Mouse (Mus musculus) kidney, adult 8-10 months (tissue): ENCODE data around the gene Harbi1.
"Not testable (repeated sequence)": the region's sequence is repeated elsewhere in the genome, so short reads cannot be mapped to it uniquely, and the experiment has no call there.

ENCODE experiments used
- DNase-seq, 2 experiments: peaks; one replicate each; pipeline ENCODE4 v3.0.0; 2022

The Harbi1 gene

DNA sequence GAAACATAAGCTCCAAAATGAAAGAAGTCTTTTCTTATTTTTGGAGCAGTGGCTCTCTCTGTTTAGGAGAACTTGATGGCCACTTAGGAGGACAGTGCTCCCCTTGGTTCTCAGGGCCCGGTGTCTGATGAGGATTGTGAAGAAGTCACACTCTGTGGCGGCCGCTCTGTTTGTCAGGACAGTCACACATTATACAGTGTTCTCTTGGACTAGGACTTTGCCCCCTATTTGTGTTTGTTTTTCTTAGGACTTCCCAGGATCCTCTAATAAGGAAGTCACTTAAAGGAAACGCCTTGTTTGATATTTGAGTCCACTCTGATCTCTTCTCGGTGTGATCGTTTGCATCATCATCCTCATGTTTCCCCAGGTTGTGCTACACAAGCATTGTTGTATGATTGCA, 7.6 kb downstream of the Harbi1 start:
- DNase-seq, result peak; percentile 51 to 64

DNA sequence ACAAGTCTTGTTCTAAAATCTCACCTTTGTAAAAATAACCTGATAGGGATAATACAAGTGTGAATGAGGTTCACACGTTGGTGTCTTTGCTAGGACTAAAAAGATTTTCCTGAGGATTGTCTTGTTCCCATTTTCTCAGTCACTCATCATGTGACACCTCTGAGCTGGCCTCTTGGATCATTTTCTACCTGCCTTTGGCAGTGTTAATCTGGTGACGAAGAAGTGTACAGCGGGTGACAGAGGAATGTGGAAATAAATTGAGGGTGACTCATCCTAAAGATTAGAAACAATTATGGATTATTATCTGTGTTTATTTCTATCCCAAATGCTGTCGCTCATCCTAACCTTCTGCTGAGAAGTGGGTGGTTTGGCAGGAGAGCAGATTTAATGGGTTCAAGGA, 12.7 kb downstream of the Harbi1 start:
- DNase-seq, result no peak

DNA sequence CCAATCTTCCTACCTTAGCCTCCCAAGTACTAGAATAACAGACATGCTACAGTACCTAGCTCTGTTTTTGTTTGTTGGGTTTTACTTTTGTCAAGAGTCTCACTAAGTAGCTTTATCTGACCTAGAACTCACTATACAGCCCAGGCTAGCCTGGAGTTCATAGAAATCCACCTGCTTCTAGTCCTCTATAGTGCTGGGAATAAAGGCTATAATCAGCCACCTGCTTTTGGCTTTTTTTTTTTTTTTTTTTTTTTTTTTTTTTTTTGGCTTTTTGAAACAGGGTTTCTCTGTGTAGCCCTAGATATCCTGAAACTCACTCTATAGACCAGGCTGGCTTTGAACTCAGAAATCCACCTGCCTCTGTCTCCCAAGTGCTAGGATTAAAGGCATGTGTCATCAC, 13.3 kb downstream of the Harbi1 start:
- no peak for DNase-seq

DNA sequence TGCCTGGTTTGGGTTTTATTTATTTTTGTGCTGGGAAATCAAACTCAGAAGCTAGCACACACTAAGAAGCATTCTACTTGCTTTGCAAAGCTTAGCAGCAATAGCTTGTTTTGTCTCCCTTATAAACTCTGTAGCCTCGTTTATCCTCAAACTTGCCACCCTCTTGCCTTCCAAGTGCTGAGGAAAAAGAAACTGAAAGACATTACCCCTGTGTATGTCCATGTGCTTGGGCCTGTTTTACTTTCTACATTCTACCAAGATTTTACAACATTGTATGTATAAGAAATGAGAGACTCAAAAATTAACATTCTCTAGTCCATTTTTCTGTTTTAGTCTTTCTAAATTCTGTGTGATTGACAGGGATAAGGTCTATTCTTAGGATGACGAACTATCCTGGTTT, 14.1 kb downstream of the Harbi1 start:
- no peak for DNase-seq

DNA sequence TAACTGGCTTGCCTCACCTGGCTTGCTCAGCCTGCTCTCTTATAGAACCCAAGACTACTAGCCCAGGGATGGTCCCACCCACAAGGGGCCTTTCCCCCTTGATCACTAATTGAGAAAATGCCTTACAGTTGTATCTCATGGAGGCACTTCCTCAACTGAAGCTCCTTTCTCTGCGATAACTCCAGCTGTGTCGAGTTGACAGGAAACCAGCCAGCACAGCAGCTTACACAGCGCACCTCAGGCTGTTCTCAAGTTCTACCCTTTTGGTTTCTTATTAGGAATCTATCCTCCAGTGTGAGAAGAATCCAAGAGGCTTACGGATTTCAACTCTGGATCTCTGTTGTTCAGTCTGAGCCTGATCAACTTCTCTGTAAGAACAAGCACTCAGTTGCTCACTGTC, 14.8 kb downstream of the Harbi1 start:
- DNase-seq, result not testable (repeated sequence)

DNA sequence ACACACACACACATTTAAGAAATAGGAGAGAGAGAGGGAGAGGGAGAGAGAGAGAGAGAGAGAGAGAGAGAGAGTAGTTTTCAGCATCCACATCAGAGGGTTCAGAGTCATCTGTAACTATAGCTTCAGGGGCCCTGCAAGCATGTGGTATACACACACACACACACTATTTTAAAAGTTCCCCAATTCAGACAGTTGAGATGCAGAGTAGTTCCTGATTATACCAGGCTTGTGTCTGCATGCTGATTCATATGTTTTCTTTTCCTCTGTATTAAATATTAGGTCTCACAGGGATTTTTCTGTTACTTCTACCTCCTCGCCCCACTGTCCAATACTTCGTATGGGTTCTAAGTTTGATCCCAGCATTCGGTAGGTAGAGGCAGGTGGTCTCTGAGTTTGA, 16.4 kb downstream of the Harbi1 start:
- DNase-seq, result no peak

DNA sequence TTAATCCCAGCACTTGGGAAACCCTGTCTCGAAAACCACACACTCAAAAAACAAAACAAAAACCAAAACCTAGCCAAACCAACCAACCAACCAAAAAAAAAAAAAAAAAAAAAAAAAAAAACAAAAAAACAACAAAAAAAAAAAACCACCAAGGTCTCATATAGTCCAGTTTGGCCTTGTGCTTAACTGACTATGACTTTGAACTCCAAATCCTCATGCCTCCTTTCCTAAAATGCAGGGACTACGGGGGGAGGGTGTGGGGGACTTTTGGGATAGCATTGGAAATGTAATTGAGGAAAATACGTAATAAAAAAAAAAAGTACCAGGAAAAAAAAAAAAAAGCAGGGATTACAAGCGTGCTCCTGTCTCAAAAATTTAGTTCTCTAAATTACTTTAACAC, 18.9 kb downstream of the Harbi1 start:
- DNase-seq, result no peak

DNA sequence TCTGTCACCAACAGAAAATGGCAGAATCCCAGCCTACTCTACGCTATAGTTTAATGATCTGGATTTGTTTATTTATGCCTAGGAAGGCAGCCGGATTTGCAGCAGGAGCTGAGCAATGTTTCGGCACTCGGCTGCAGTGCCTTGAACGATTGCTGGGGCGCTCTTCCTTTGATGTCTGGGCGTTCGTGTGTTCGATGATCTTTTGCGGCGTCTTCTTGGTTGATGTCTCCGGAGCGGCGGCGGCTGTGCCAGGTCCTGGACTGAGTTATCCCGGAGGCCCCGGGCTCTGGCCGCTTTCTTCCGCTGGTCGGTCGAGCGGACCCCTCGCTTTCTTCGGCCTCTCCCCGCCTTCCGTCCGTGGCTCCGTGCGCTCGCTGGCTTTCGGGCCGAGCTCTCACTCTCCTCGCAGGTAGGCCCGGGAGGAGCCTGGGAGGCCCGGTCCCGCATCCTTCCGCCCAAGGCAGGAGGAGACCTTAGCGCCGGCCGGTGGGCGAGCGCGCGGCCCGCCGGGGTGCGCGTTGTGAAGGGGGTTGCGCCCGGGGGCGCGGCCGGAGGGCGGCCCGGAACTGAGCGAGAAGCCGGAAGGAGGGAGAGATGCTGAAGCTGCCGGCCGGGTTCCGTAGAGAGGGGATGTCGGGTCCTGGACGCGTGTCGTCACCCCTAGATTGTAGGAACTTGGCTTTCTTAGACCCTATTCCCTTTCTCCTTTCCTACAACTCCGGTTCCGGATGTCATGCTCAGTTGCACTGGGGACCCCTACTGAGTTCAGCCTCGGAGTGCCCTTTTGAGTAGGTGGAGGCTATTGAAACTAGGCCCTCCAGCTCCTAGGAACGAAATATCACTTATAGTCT, 19.5 kb downstream of the Harbi1 start, which contains the start of gene Ambra1:
TSS of gene Ambra1 (plus strand) at position 164 of the 851 bp plus-strand sequence.
- peak; percentile 90 to 91 for DNase-seq

DNA sequence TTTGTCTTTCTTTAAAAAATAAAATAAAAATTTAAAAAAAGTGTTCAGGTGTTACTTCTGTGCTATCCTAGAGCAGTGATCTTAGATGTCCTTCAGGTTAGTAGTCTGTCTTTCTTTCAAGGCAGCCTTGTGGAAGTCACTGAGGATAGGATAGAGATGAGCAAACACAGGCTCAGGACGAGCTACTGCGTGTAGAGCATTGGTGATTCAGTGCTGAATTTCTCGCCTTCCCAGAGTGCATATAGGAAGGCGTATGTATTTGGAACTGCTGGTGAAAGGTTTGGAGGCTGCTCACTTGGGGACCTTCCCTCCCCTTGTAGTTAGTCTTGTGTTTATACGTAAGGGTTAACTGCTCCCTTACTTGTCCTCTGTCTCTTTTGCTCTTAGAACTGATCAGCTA, 24.6 kb downstream of the Harbi1 start:
- DNase-seq, result no peak

DNA sequence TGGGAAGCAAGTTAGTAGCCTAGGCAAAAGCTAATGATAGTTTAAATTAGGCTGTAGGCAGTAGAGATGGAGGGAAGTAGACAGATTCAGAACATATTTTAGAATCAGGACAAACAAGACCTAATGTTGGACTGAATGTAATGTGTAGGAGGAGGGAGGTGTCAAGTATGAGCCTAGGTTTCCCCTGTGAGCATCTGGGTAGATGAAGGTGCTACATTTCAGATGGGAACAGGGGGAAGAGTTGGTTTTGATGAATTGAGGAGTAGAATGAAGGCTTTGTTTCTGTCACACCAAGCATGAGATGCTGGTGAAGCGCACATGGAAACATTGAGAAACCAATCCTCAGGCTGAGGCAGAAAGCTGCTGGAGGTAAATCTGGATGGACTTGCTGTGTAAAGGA, 28.9 kb downstream of the Harbi1 start:
- DNase-seq, result no peak

DNA sequence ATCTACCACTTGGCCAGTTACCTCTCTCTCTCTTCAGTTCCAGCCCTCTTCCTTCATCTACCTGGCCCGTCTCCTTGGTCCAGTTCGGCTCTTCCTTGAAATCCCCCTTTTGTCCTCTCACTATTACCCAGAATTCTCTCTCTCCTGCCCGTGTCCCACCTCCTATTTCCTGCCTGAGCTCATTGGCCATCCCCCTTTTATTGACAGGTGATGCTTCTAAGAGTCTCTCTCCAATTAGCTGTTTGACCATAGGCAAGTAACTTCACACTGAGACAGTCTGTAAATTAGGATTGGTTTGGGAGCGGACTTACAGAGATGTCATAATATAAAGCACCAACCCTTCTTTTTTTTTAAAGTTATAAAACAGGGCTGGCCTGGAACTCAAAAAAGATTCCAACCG, 34.0 kb downstream of the Harbi1 start:
- no peak for DNase-seq

DNA sequence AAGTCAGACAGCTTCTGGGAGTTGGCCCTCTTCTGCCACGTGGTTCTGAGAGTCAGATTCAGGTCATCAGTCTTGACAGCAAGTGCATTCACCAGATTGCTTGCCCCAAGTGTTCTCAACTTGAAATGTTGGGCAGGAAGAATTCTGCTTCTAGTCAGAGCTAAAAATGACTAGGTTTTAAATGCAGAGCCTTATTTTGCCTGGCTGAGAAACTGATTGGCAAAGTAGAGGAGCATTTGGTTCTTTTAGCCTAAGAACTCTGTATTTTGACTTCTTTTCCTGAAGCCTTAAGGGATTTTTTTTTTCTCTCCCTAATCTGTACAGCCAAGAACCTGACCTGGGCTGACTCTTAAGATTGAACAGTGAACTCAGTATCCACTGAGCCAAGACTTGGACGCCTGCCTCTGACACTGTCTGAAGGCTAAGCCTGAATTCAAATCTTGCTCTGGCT, 39.2 kb downstream of the Harbi1 start:
- peak; percentile 52 to 56 for DNase-seq
